ENCODE assay signal across 8 mouse cellular contexts in genomic region chr7:37357647-37358395, GRCm38 (mm10).
DNase-seq lines count a peak whose midpoint lies in the region; ATAC-seq lines count a peak whose summit lies in the region.

No protein-coding gene starts in this region.

- no peak overlapping the region for H3K4me3 ChIP-seq in hindbrain, embryonic 13.5 days

- 20% methylated on average over 20 of the region's 21 CpGs for WGBS in hindbrain, embryonic 13.5 days

- peaks cover 29% of the 10 kb centered on the region for H3K4me1 ChIP-seq in hindbrain, embryonic 13.5 days (replicated peaks)

- ATAC-seq in hindbrain, embryonic 13.5 days (ENCODE audit: low FRiP score), result peak; percentile 64

- no peaks in the 10 kb centered on the region for H3K9me3 ChIP-seq in hindbrain, embryonic 13.5 days

- peak overlapping the region; percentile 8; the same call in 1 of the 2 replicates for H3K27ac ChIP-seq in hindbrain, embryonic 13.5 days

- H3K4me2 ChIP-seq in hindbrain, embryonic 13.5 days, result no peak overlapping the region

- peak overlapping the region; percentile 39; the same call in 1 of the 2 replicates for H3K9ac ChIP-seq in hindbrain, embryonic 13.5 days

- H3K27me3 ChIP-seq in hindbrain, embryonic 13.5 days, result 0 out of 2 replicates have a peak, but pooled peaks cover 3% of the 10 kb centered on the region

- DNase-seq in Muller cell, postnatal 12 days (ENCODE audit: inconsistent ontology term), result peak; percentile 81
- DNase-seq in cerebellum, adult 9-10 months, result peak; percentile 91
- peak; percentile 76 to 91 for DNase-seq in frontal cortex, postnatal 14 days (ENCODE audit: low spot score in 2 of 2)
- DNase-seq in layer of hippocampus, postnatal 25 days (ENCODE audit: extremely low spot score in 1 of 2, low spot score in 1 of 2), result peak; percentile 93 to 99
- DNase-seq in lung, postnatal 36 days, result peak; percentile 92
- peak; percentile 85 for DNase-seq in right cerebral cortex, adult 18-20 months
- DNase-seq in urinary bladder, adult 2 months (ENCODE audit: low spot score), result peak; percentile 81

- H3K36me3 ChIP-seq in hindbrain, embryonic 13.5 days, result no peaks in the 10 kb centered on the region
